Mouse (Mus musculus): Measurements from ENCODE around the gene Kcnq4. TPM values are rescaled to one million over a fixed set of nuclear protein-coding genes. Genes with fewer than 3 reads are reported as not detected.

The Kcnq4 gene
- total RNA-seq, 2 experiments from 2014 or later, result not detected

- no peak for ATAC-seq (ENCODE audit: poor library complexity, severe bottlenecking)
Observed at GRCm38 (mm10) chr4:120726174-120726573, 22.2 kb downstream of the Kcnq4 start.

GRCm38 (mm10) chr4:120725516-120726090 lies 22.8 kb downstream of the Kcnq4 start:
- no peak for ATAC-seq (ENCODE audit: poor library complexity, severe bottlenecking)

DNA sequence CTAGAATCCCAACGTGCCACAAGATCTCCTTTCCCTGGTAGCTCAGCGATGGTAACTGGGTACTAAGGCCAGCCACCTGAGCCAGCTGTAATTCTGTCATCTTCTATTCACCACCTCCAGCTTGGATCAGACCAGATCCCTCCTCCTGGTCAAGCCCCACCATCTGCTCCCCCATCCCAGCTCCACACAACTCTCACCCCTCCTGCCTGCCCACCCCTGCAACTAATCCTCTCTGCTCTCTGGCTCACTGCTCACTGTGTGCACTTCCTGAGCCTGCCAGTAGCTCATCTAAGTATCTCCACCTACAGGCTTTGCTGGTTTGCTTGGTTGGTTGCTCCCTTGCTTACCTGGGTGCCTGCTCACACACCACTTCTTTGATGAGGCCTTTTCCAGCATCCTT lies 26.8 kb downstream of the Kcnq4 start:
- ATAC-seq (ENCODE audit: poor library complexity, severe bottlenecking), result no peak

- no peak for ATAC-seq (ENCODE audit: poor library complexity, severe bottlenecking)
Observed at GRCm38 (mm10) chr4:120719152-120719551, 29.3 kb downstream of the Kcnq4 start.

DNA sequence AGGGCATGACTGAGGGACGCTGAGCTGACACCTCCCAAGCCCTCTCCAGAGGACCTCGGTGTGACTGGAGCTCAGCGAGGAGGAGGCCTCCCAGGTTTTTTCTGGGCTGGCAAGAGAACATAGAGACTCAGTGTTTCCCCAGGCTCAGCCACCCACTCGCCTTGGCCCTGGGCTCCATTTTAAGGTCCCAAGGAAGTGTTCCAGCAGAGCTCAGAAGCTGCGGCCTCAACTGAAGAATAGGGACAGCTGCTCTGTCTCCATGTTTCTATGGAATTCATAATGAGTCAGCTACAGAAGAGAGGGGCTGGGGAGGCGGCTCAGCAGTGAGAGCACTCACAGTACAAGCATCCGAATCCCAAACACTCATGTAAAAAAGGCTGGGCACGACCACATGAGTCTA lies 30.8 kb downstream of the Kcnq4 start:
- ATAC-seq (ENCODE audit: poor library complexity, severe bottlenecking), result no peak

- no peak for ATAC-seq (ENCODE audit: poor library complexity, severe bottlenecking)
Observed at GRCm38 (mm10) chr4:120716765-120717164, 31.6 kb downstream of the Kcnq4 start.

DNA sequence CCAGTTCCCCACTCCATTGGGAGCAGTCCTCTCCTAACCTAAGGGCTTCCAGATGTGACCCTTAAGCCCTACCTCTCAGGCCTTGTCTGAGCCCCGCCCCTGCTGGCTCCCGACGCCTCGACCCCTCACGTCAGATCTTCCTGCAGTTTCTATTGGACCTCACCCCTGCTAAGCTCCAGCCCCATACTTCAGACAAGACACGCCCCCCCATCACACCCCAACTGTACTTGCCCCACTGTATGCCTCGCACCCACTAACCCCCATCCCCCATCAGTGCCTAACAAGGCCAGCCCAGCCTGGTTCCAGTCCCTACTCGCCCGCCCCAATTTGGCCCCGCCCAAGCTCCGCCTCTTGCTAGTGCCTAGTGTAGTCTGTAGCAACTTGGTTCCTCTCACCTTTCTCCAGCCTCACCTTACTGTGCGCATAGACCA lies 32.3 kb downstream of the Kcnq4 start:
- peak; percentile 33 for ATAC-seq (ENCODE audit: poor library complexity, severe bottlenecking)

- ATAC-seq (ENCODE audit: poor library complexity, severe bottlenecking), result no peak
Observed at GRCm38 (mm10) chr4:120713856-120714497, 34.4 kb downstream of the Kcnq4 start.

DNA sequence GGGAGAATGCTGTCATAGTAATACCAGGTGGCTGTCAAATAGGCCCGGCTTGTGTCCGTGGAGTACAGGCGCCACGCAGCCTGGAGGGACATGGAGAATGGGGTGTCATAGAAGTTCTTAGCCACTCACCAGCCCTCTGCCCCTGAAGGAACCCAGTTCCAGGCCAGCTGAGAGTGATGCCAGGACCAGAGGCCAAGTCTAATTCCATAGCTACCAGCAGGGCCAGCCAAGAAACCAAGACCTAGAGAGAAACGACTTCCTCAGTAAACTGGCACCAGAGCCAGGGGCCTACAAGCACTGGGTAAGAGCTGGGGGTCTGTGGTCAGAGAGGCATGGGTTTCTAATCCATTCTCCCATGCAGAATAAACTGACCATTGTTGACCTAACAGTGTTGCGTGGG lies 35.4 kb downstream of the Kcnq4 start:
- no peak for ATAC-seq (ENCODE audit: poor library complexity, severe bottlenecking)

GRCm38 (mm10) chr4:120712236-120712635 lies 36.2 kb downstream of the Kcnq4 start:
- ATAC-seq (ENCODE audit: poor library complexity, severe bottlenecking), result no peak

DNA sequence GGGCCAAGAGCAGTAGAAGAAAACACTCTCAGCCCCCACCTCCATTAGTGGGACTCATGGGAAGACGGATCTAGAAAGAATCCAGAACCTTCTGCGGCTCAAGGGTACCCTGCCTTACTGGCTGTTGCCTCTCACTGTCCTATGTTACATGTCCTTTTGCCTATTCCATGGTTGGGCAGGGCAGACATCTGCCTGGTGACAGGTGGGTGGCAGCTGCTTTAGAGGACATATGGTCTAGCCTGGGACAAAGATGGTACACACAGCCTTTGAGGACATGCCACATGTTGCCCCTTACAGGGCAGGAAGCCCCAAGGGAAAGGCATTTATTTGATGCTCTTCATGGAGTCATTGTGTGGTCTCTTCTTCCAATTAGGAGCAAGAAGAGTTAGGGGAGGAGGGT lies 45.9 kb downstream of the Kcnq4 start:
- ATAC-seq (ENCODE audit: poor library complexity, severe bottlenecking), result no peak

- ATAC-seq (ENCODE audit: poor library complexity, severe bottlenecking), result no peak
Observed at GRCm38 (mm10) chr4:120702056-120702455, 46.4 kb downstream of the Kcnq4 start.

DNA sequence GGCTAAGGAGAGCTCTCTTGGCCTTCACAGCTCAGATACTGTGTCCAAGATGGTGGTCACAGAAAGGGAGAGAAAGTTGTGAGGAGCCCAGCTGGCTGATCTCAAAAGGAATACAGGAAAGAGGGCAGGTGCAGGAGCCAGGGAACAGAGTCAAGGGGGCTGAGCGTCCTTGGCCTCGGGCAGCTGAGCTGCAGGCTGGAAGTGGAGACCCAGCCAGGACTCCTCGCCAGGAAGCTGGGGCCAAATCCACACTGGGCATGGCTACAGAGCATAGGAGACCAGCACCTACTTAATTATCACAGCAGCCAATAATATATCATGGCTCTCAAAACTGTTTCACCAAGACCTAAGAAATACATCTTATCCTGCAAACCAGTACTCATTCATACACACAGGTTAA lies 47.2 kb downstream of the Kcnq4 start:
- no peak for ATAC-seq (ENCODE audit: poor library complexity, severe bottlenecking)

- ATAC-seq (ENCODE audit: poor library complexity, severe bottlenecking), result no peak
Observed at GRCm38 (mm10) chr4:120697799-120698484, 50.5 kb downstream of the Kcnq4 start.

GRCm38 (mm10) chr4:120697353-120697752 lies 51.1 kb downstream of the Kcnq4 start:
- no peak for ATAC-seq (ENCODE audit: poor library complexity, severe bottlenecking)

DNA sequence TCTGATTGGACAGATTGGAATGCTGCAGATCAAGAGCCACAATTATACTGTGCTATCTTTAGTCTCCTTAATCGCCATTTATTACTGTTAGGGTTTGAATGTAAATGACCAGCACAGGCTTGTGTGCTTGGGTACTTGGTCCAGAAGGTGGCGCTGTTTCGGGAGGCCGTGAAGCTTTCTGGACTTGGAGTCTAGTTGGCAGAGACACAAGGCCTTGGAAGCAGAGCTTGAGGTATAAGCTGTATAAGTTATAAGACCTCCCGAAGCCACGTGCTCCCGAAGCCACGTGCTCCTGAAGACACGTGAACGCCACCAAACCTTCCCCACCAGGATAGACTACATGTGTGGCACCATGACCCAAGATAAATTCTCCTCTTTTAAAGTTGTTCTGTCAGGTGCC lies 55.7 kb downstream of the Kcnq4 start:
- no peak for ATAC-seq (ENCODE audit: poor library complexity, severe bottlenecking)

- ATAC-seq (ENCODE audit: poor library complexity, severe bottlenecking), result no peak
Observed at GRCm38 (mm10) chr4:120689317-120689716, 59.1 kb downstream of the Kcnq4 start.

DNA sequence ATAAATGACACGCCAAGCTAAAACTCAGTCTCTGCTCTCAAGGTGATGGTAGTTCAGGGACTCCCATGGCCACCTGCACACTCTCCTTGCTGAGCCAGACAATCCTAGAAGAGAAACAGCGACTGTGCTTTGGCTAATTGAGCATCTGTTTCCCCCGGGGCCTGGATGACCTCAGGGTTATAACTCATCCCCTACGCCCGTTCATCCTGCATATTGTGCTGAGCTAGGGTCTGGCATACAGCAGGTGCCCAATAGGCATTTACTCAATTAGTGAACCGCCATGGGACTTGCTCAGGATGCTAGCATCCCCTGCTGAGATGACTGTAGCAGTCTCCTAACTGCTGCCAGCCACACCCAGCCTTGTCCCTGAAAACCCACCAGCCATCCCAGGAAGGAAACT lies 61.1 kb downstream of the Kcnq4 start:
- no peak for ATAC-seq (ENCODE audit: poor library complexity, severe bottlenecking)

DNA sequence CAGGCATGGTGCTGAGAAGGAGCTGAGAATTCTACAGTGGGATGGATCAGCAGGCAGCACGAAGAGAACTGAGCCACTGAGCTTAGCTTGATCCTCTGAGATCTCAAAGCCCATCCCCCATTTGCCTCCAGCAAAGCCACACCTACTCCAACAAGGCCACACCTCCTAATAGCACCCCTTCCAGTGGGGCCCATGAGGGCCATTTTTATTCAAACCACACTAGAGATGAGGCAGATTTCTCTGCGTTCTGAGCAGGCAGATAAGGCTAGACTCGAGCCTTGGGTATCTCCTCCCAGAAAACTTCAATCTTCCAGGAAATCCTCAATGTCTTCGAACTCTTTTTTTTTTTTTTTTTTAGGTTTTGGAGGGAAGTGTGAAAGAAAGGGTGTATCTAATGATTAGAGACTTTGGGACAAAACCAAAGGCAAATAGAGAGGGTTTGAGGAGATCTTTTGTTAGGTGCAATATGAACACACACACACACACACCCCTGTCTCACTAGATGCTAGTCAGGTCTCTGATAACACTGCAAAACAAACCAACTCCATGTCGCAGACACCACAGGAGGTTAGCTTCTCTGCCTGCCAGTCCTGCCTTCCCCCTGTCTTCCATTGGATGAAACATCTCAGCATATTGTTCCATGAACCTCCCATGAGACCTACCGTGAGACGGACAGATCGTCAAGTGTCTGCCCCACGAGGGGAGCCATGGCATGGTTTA lies 65.0 kb downstream of the Kcnq4 start:
- ATAC-seq (ENCODE audit: poor library complexity, severe bottlenecking), result no peak

GRCm38 (mm10) chr4:120682168-120682567 lies 66.2 kb downstream of the Kcnq4 start:
- peak; percentile 81 for ATAC-seq (ENCODE audit: poor library complexity, severe bottlenecking)

DNA sequence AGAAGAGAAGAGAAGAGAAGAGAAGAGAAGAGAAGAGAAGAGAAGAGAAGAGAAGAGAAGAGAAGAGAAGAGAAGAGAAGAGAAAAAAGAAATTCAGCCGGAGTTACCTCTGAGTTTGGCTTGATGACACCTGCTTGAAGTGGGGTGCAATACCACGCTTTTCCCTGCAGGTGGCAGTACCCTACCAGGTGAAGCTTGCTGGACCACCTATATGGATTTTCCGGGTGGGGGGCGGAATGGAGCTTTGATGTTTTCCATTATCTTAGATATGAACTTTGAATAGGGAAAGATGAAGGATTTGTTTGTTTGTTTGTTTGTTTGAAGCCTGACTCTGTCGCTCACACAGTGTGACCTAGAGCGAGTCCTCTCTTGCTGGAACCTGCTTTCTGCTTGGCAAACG lies 67.5 kb downstream of the Kcnq4 start:
- peak; percentile 54; the same call in 1 of the 2 replicates for ATAC-seq (ENCODE audit: poor library complexity, severe bottlenecking)

DNA sequence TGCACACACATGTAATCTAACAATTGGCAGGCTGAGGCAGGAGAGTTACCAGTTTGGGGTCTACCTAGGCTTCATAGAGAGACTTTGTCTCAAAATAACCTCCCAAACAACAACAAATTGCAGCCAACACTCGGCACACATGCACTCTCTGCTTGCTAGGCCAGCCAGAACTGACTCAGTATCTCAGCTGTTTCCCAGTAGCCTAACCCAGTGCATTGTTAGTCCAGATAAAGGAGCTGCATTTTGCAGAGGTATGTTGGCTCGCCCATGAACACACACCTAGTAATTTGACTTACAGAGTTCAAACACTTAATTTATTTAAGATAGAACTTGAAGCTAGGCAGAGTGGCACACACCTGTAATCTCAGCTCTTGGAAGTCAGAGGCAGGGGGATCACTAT lies 72.8 kb downstream of the Kcnq4 start:
- no peak for ATAC-seq (ENCODE audit: poor library complexity, severe bottlenecking)

Measured in megakaryocyte, adult 5-6 weeks (primary cell).